Mouse (Mus musculus) hindbrain, embryonic 16.5 days (tissue): ENCODE measurements around the gene Cd300lg. TPM values are rescaled to one million over a fixed set of nuclear protein-coding genes. Genes with fewer than 3 reads are reported as not detected.
A peak's percentile ranks its signal among the peaks of the same experiment; 100 is the strongest.

Source experiments
- ATAC-seq: fragments of 200-750 bp; cut with Nextera tagmentation; 2 replicates; pipeline ENCODE4 v1.8.0; 2017; ENCODE audit warnings: moderate TSS enrichment, moderate library complexity
- H3K27ac ChIP-seq: fragments of 300-500 bp; sonication (generic); 2 replicates; pipeline ENCODE4 v1.5.1; 2014; ENCODE audit warnings: low read depth, mild to moderate bottlenecking, control low read depth, low read length, moderate library complexity
- H3K27me3 ChIP-seq: fragments of 300-500 bp; sonication (generic); replicated peaks from 2 replicates; pipeline ENCODE4 v1.6.1; 2014; ENCODE audit warnings: low read length; ENCODE audit not compliant: control insufficient read depth, insufficient read depth
- H3K36me3 ChIP-seq: fragments of 300-500 bp; sonication (generic); 2 replicates; pipeline ENCODE4 v1.6.1; 2014; ENCODE audit warnings: mild to moderate bottlenecking, low read length, moderate library complexity, mixed read lengths; ENCODE audit not compliant: control insufficient read depth, insufficient read depth
- H3K4me1 ChIP-seq: fragments of 300-500 bp; sonication (generic); 2 replicates; pipeline ENCODE4 v1.6.1; 2014; ENCODE audit warnings: low read depth, low read length; ENCODE audit not compliant: control insufficient read depth, insufficient read depth
- H3K4me2 ChIP-seq: fragments of 300-500 bp; sonication (generic); 2 replicates; pipeline ENCODE4 v1.6.1; 2014; ENCODE audit warnings: mild to moderate bottlenecking, low read length, control low read depth, moderate library complexity
- H3K4me3 ChIP-seq: fragments of 300-500 bp; sonication (generic); 2 replicates; pipeline ENCODE4 v1.5.1; 2014; ENCODE audit warnings: mild to moderate bottlenecking, low read length, control low read depth, moderate library complexity
- H3K9ac ChIP-seq: fragments of 300-500 bp; sonication (generic); 2 replicates; pipeline ENCODE4 v1.6.1; 2014; ENCODE audit warnings: low read depth, mild to moderate bottlenecking, control low read depth, low read length, moderate library complexity
- H3K9me3 ChIP-seq: fragments of 300-500 bp; sonication (generic); 2 replicates; pipeline ENCODE4 v1.6.1; 2014; ENCODE audit warnings: mild to moderate bottlenecking, low read length, moderate library complexity; ENCODE audit not compliant: control insufficient read depth
- WGBS: fragments of 180-500 bp; shearing (Covaris S2); extraction: QIAGEN DNeasy Blood & Tissue Kit; methylation state at CpG from one replicate; pipeline ENCODE4 v1.1.7; 2014; 5-methylcytosine and 5-hydroxymethylcytosine counted together
- polyA plus RNA-seq: library from polyadenylated mRNA; unstranded; fragments of >200 nt; fragmentation: Nextera tagmentation; extraction: Ambion mirVana; gene quantifications from 2 replicates; pipeline ENCODE4 v1.2.1, GENCODE M21; 2015

Cd300lg gene
- polyA plus RNA-seq, 1 experiment from 2014 or later, result 0.54 TPM

- Histone ChIP-seq H3K9me3 (no peaks in the 10 kb centered on the region; the same call in 1 of the 2 replicates), H3K9ac (no peak overlapping the region), H3K27ac (no peak overlapping the region), H3K4me1 (peaks cover 6% of the 10 kb centered on the region), H3K4me3 (no peak overlapping the region), H3K27me3 (no peaks in the 10 kb centered on the region), H3K4me2 (peak overlapping the region; percentile 23; the same call in 1 of the 2 replicates), H3K36me3 (no peaks in the 10 kb centered on the region)
- no peak for ATAC-seq
- WGBS, result 49% methylated on average over 13 of the region's 13 CpGs
Measured at GRCm38 (mm10) chr11:102039487-102040137, 1.7 kb upstream of the Cd300lg start.

- Histone ChIP-seq H3K9ac (no peak overlapping the region), H3K27me3 (no peaks in the 10 kb centered on the region), H3K27ac (no peak overlapping the region), H3K4me3 (no peak overlapping the region), H3K4me2 (peak overlapping the region; percentile 23; the same call in 1 of the 2 replicates), H3K4me1 (peaks cover 3% of the 10 kb centered on the region), H3K9me3 (no peaks in the 10 kb centered on the region; the same call in 1 of the 2 replicates), H3K36me3 (no peaks in the 10 kb centered on the region)
- peak; percentile 87 for ATAC-seq
- 0% methylated on average over 9 of the region's 9 CpGs for WGBS
Measured at GRCm38 (mm10) chr11:102040138-102040524, 1.2 kb upstream of the Cd300lg start.

- no peak overlapping the region for H3K4me3 ChIP-seq
Measured at GRCm38 (mm10) chr11:102040646-102041045, 663 bp upstream of the Cd300lg start.

GRCm38 (mm10) chr11:102042971-102043370, 1.7 kb downstream of the Cd300lg start:
- H3K27me3 ChIP-seq, result no peaks in the 10 kb centered on the region
- H3K4me2 ChIP-seq, result no peak overlapping the region
- no peak for ATAC-seq
- H3K9ac ChIP-seq, result no peak overlapping the region
- no peak overlapping the region for H3K4me3 ChIP-seq
- 93% methylated on average over 13 of the region's 14 CpGs for WGBS
- H3K9me3 ChIP-seq, result peaks cover 3% of the 10 kb centered on the region; the same call in 1 of the 2 replicates
- H3K27ac ChIP-seq, result no peak overlapping the region
- peaks cover 2% of the 10 kb centered on the region; the same call in 1 of the 2 replicates for H3K4me1 ChIP-seq
- no peaks in the 10 kb centered on the region for H3K36me3 ChIP-seq

More at GRCm38 (mm10) chr11:102040646-102041045, 663 bp upstream of the Cd300lg start:
- Histone ChIP-seq H3K27ac (no peak overlapping the region), H3K9me3 (peaks cover 2% of the 10 kb centered on the region; the same call in 1 of the 2 replicates), H3K4me2 (no peak overlapping the region), H3K4me1 (peaks cover 2% of the 10 kb centered on the region; the same call in 1 of the 2 replicates), H3K9ac (no peak overlapping the region), H3K27me3 (no peaks in the 10 kb centered on the region), H3K36me3 (no peaks in the 10 kb centered on the region)
- ATAC-seq, result no peak
- 76% methylated on average over 4 of the region's 4 CpGs for WGBS

- H3K27ac ChIP-seq, result no peak overlapping the region
- H3K36me3 ChIP-seq, result no peaks in the 10 kb centered on the region
- ATAC-seq, result no peak
- H3K9ac ChIP-seq, result no peak overlapping the region
- H3K9me3 ChIP-seq, result peaks cover 3% of the 10 kb centered on the region; the same call in 1 of the 2 replicates
- peaks cover 2% of the 10 kb centered on the region; the same call in 1 of the 2 replicates for H3K4me1 ChIP-seq
- no peaks in the 10 kb centered on the region for H3K27me3 ChIP-seq
- WGBS, result 90% methylated on average over 6 of the region's 6 CpGs
- H3K4me3 ChIP-seq, result no peak overlapping the region
- no peak overlapping the region for H3K4me2 ChIP-seq
Measured at GRCm38 (mm10) chr11:102043381-102043780, 2.1 kb downstream of the Cd300lg start.

GRCm38 (mm10) chr11:102044691-102045212, 3.4 kb downstream of the Cd300lg start:
- ATAC-seq, result no peak
- no peak overlapping the region for H3K27ac ChIP-seq
- no peak overlapping the region for H3K4me2 ChIP-seq
- H3K9me3 ChIP-seq, result peaks cover 3% of the 10 kb centered on the region; the same call in 1 of the 2 replicates
- 93% methylated on average over 7 of the region's 7 CpGs for WGBS
- 0 out of 2 replicates have a peak, but pooled peaks cover under 1% of the 10 kb centered on the region for H3K4me1 ChIP-seq
- no peaks in the 10 kb centered on the region for H3K27me3 ChIP-seq
- H3K9ac ChIP-seq, result no peak overlapping the region
- no peak overlapping the region for H3K4me3 ChIP-seq
- no peaks in the 10 kb centered on the region for H3K36me3 ChIP-seq

- Histone ChIP-seq H3K4me1 (no peaks in the 10 kb centered on the region), H3K9ac (no peak overlapping the region), H3K4me3 (no peak overlapping the region), H3K4me2 (no peak overlapping the region), H3K9me3 (peaks cover 3% of the 10 kb centered on the region; the same call in 1 of the 2 replicates), H3K27ac (no peak overlapping the region), H3K27me3 (no peaks in the 10 kb centered on the region), H3K36me3 (no peaks in the 10 kb centered on the region)
- no peak for ATAC-seq
- 84% methylated on average over 9 of the region's 9 CpGs for WGBS
Measured at GRCm38 (mm10) chr11:102046607-102047006, 5.3 kb downstream of the Cd300lg start.

- no peak for ATAC-seq
- Histone ChIP-seq H3K27me3 (no peaks in the 10 kb centered on the region; the same call in 1 of the 2 replicates), H3K9me3 (peaks cover 3% of the 10 kb centered on the region; the same call in 1 of the 2 replicates), H3K36me3 (no peaks in the 10 kb centered on the region), H3K4me1 (no peaks in the 10 kb centered on the region), H3K9ac (no peak overlapping the region), H3K4me3 (no peak overlapping the region), H3K27ac (no peak overlapping the region), H3K4me2 (no peak overlapping the region)
- 56% methylated on average over 14 of the region's 14 CpGs for WGBS
Measured at GRCm38 (mm10) chr11:102049875-102050482, 8.7 kb downstream of the Cd300lg start.

GRCm38 (mm10) chr11:102051541-102051940, 10.2 kb downstream of the Cd300lg start:
- H3K4me1 ChIP-seq, result no peaks in the 10 kb centered on the region
- H3K4me3 ChIP-seq, result no peak overlapping the region
- WGBS, result 71% methylated on average over 4 of the region's 4 CpGs
- H3K4me2 ChIP-seq, result no peak overlapping the region
- no peak overlapping the region for H3K27ac ChIP-seq
- no peaks in the 10 kb centered on the region for H3K9me3 ChIP-seq
- H3K27me3 ChIP-seq, result no peaks in the 10 kb centered on the region; the same call in 1 of the 2 replicates
- H3K36me3 ChIP-seq, result no peaks in the 10 kb centered on the region
- H3K9ac ChIP-seq, result no peak overlapping the region
- no peak for ATAC-seq
